Mouse (Mus musculus) cerebellum, adult 2 months (tissue): ENCODE measurements at regions not wholly inside any gene's neighbourhood (a gene's known extent, or its start where the extent isn't known, plus 50 kb on each side); places are given as distances from the start of the nearest gene placed in this dataset.

Experiments
- CTCF ChIP-seq: fragments of 200-500 bp; IDR thresholded peaks from 2 replicates; pipeline ENCODE4 v1.5.1; 2011; ENCODE audit warnings: low read depth, mild to moderate bottlenecking, control low read depth, low read length, moderate library complexity, borderline replicate concordance; ENCODE audit not compliant: insufficient read depth
- POLR2A ChIP-seq: fragments of 200-500 bp; IDR thresholded peaks from 2 replicates; pipeline ENCODE4 v1.6.1; 2011; ENCODE audit warnings: low read length, control low read depth, borderline replicate concordance; ENCODE audit not compliant: insufficient read depth

DNA sequence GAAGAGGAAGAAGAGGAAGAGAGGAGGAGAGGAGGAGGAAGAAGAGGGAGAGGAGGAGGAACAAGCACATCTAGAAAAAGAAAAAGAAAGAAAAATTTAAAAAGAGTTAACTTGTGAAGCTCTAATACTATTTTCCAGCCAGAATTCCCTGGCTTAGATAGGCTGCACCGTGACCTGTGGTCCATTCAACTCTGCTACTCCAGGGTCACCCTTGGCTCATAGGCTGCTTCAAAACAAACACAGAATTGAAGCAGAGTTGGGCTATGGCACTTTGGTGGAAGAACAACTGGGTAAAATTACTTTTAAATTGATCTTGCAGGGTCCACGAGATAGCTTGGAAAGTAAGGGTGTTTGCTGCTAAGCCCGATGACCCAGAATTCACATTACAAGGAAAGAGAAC lies 79.0 kb upstream of the Gadd45a start:
- no peak for TF ChIP-seq CTCF
- no peak for TF ChIP-seq POLR2A
